Mouse (Mus musculus) small intestine, adult 2 months (tissue): Measurements from ENCODE around the gene Prmt9. TPM values are rescaled to one million over a fixed set of nuclear protein-coding genes. Genes with fewer than 3 reads are reported as not detected.

Experiments used
- H3K27ac ChIP-seq: fragments of 200-500 bp; 2 replicates; pipeline ENCODE4 v1.5.1; 2012; ENCODE audit warnings: low read depth, low read length, control low read depth, inconsistent platforms; ENCODE audit not compliant: insufficient read depth
- H3K27me3 ChIP-seq: fragments of 200-500 bp; 2 replicates; pipeline ENCODE4 v1.6.1; 2012; ENCODE audit warnings: mild to moderate bottlenecking, moderate library complexity, low read length, inconsistent platforms; ENCODE audit not compliant: control insufficient read depth, insufficient read depth
- H3K36me3 ChIP-seq: fragments of 200-500 bp; 2 replicates; pipeline ENCODE4 v1.6.1; 2012; ENCODE audit warnings: mild to moderate bottlenecking, low read length, control low read depth, inconsistent platforms; ENCODE audit not compliant: control insufficient read depth, insufficient read depth
- H3K4me1 ChIP-seq: fragments of 200-500 bp; 2 replicates; pipeline ENCODE4 v1.6.1; 2012; ENCODE audit warnings: low read length, inconsistent platforms, mixed read lengths; ENCODE audit not compliant: control insufficient read depth, insufficient read depth, insufficient read length
- H3K4me3 ChIP-seq: fragments of 200-500 bp; 2 replicates; pipeline ENCODE4 v1.5.1; 2012; ENCODE audit warnings: low read depth, mild to moderate bottlenecking, control low read depth, inconsistent platforms, low read length, moderate library complexity
- CTCF ChIP-seq: fragments of 200-500 bp; IDR thresholded peaks from 2 replicates; pipeline ENCODE4 v1.5.1; 2012; ENCODE audit warnings: low read depth, mild to moderate bottlenecking, control low read depth, inconsistent platforms, low read length, moderate library complexity, mixed read lengths; ENCODE audit not compliant: insufficient replicate concordance, insufficient read length; ENCODE audit errors: extremely low read depth
- POLR2A ChIP-seq: fragments of 200-500 bp; IDR thresholded peaks from 2 replicates; pipeline ENCODE4 v1.6.1; 2012; ENCODE audit warnings: low read depth, mild to moderate bottlenecking, control low read depth, inconsistent platforms, low read length, moderate library complexity
- WGBS: fragments of 180-500 bp; shearing (Covaris S2); methylation state at CpG from one replicate; pipeline ENCODE4 v1.1.7; 2018; 5-methylcytosine and 5-hydroxymethylcytosine counted together
- polyA plus RNA-seq: library from polyadenylated mRNA; depleted of rRNA; stranded (reverse); fragments of >200 nt; gene quantifications from 2 replicates; pipeline ENCODE4 v1.2.3, GENCODE M21; 2012

Prmt9 gene
- polyA plus RNA-seq, 1 experiment, result 4.3 TPM

DNA sequence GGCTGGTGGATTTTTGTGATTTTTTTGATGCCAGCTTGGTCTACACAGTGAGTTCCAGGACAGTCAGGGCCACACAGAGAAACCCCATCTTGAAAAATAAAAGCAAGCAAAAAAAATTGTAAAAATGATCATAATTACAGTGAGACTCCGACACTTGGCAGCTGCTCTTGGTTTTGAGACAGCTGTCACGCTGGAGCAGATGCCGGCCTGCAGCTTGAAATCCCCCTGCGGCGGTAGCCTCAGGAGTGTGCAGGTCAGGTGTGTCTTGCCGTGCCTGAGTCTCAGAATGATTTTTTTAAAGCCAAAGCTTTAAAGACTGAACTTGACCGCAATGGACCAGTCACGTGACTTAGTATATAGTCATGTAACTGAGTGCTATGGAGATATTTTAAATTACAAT lies 23.1 kb upstream of the Prmt9 start:
- TF ChIP-seq CTCF (no peak), POLR2A (no peak)
- Histone ChIP-seq H3K4me1 (peaks cover 6% of the 10 kb centered on the region; the same call in 1 of the 2 replicates), H3K27me3 (no peaks in the 10 kb centered on the region; the same call in 1 of the 2 replicates), H3K4me3 (no peak overlapping the region), H3K27ac (no peak overlapping the region), H3K36me3 (no peaks in the 10 kb centered on the region)
- 87% methylated on average over 8 of the region's 8 CpGs for WGBS

- no peaks in the 10 kb centered on the region for H3K4me1 ChIP-seq
- 61% methylated on average over 8 of the region's 8 CpGs for WGBS
- H3K4me3 ChIP-seq, result no peak overlapping the region
- TF ChIP-seq CTCF (no peak), POLR2A (no peak)
- H3K27me3 ChIP-seq, result no peaks in the 10 kb centered on the region; the same call in 1 of the 2 replicates
- H3K27ac ChIP-seq, result no peak overlapping the region
- no peaks in the 10 kb centered on the region for H3K36me3 ChIP-seq
These were observed 14.7 kb upstream of the Prmt9 start for GRCm38 (mm10) chr8:77534358-77534992.

DNA sequence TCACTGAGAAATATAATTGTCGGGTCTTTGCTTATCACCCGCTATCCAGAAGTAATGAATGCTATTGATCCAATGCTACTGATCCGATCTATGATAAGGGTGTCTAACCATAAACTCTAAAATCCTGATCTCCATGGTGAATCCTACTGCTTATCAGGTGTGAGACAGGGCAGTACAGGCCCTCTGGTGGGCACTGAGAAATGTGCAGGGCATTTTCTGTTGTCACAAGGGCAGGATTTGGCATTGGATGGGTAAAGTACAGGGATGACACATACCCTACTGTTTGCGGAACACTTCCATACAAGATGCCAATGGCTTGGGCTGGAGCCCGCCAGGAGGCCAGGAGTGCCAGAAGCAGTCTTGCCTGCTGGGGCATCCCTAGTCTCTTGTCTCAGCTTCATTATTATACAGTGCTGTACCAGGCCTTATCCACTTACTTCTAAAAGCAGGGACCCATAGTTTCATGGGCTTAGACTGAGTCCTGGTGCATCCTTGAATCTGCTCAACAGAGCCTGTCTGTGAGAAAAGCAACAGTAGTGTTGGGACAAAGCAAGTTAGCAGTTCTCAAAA lies 14.1 kb upstream of the Prmt9 start:
- WGBS, result 36% methylated on average over 5 of the region's 5 CpGs
- H3K4me3 ChIP-seq, result no peak overlapping the region
- H3K36me3 ChIP-seq, result no peaks in the 10 kb centered on the region
- no peak for TF ChIP-seq POLR2A
- peak; percentile 39; the same call in 1 of the 2 replicates for TF ChIP-seq CTCF
- no peaks in the 10 kb centered on the region; the same call in 1 of the 2 replicates for H3K27me3 ChIP-seq
- no peaks in the 10 kb centered on the region for H3K4me1 ChIP-seq
- H3K27ac ChIP-seq, result no peak overlapping the region

GRCm38 (mm10) chr8:77536821-77537220 lies 12.4 kb upstream of the Prmt9 start:
- WGBS, result 81% methylated on average over 12 of the region's 12 CpGs
- H3K27ac ChIP-seq, result no peak overlapping the region
- H3K4me1 ChIP-seq, result no peaks in the 10 kb centered on the region
- no peak for TF ChIP-seq POLR2A
- H3K4me3 ChIP-seq, result no peak overlapping the region
- no peaks in the 10 kb centered on the region; the same call in 1 of the 2 replicates for H3K27me3 ChIP-seq
- H3K36me3 ChIP-seq, result no peaks in the 10 kb centered on the region

DNA sequence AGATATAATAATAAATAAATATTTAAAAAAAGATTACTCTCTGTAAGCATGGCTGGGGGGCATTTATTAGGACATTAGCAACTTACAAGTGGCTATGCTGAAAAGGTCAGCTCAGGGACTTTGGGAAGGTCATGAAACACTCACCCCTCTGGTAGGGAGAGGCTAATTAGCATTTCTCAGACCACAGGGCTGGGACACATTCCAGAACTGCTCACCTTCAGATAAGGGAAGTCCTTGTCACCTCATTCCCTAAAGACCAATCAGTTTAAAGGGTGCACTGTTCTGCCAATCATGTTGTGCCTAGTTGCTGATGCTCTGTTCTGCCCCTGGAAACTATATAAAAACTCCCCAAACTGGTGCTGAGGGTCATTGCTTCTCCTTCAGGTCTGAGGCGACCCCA lies 10.9 kb upstream of the Prmt9 start:
- WGBS, result 85% methylated on average over 1 of the region's 1 CpGs
- H3K27me3 ChIP-seq, result no peaks in the 10 kb centered on the region; the same call in 1 of the 2 replicates
- no peak overlapping the region for H3K27ac ChIP-seq
- no peak for TF ChIP-seq CTCF
- no peak for TF ChIP-seq POLR2A
- H3K36me3 ChIP-seq, result no peaks in the 10 kb centered on the region
- H3K4me1 ChIP-seq, result no peaks in the 10 kb centered on the region
- no peak overlapping the region for H3K4me3 ChIP-seq

DNA sequence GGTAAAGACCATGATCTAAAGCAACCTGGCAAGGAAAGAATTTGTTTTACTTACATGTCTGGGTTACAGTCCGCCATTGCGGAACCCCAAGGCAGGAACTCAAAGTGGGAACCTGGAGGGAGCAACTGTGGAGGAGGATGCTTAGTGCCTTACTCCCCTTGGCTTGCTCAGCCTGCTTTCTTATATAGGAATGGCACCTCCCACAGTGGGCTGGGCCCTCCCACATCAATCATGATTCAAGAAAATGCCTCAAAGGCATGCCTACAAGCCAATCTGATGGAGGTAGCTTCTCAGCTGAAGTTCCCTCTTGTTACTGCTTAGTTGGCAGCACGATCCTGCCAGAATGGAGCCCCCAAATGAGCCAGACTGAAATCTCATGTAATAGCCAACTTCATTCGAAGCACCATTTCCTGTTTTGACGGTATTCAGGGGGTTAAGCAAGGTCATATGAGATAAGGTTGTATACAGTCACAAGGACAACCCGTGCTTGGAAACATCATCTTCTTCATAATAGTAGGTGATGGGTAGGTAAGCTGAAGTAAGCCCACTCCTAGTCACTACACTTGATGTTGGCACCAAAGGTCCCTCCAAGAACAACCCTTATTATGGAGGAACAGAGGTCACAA lies 5.9 kb upstream of the Prmt9 start:
- no peak for TF ChIP-seq POLR2A
- no peak for TF ChIP-seq CTCF
- Histone ChIP-seq H3K27ac (no peak overlapping the region), H3K4me1 (no peaks in the 10 kb centered on the region), H3K36me3 (no peaks in the 10 kb centered on the region), H3K27me3 (no peaks in the 10 kb centered on the region), H3K4me3 (no peak overlapping the region)
- 78% methylated on average over 6 of the region's 6 CpGs for WGBS

- no peaks in the 10 kb centered on the region for H3K4me1 ChIP-seq
- no peaks in the 10 kb centered on the region for H3K36me3 ChIP-seq
- no peak overlapping the region for H3K4me3 ChIP-seq
- H3K27me3 ChIP-seq, result no peaks in the 10 kb centered on the region
- H3K27ac ChIP-seq, result no peak overlapping the region
- WGBS, result 76% methylated on average over 3 of the region's 3 CpGs
- TF ChIP-seq CTCF, result no peak
- no peak for TF ChIP-seq POLR2A
These were observed 4.8 kb upstream of the Prmt9 start for GRCm38 (mm10) chr8:77544428-77544827.
